Mouse (Mus musculus) lung, embryonic 14.5 days (tissue): ENCODE measurements around the gene Map1b. TPM values are rescaled to one million over a fixed set of nuclear protein-coding genes. Genes with fewer than 3 reads are reported as not detected.

Experiments
- ATAC-seq: fragments of 200-750 bp; cut with Nextera tagmentation; 2 replicates; pipeline ENCODE4 v1.8.0; 2017; ENCODE audit warnings: mild to moderate bottlenecking, moderate TSS enrichment, moderate library complexity; ENCODE audit not compliant: insufficient read depth
- DNase-seq: peaks from one replicate; pipeline ENCODE4 v3.0.0-alpha.2; 2015
- H3K27ac ChIP-seq: fragments of 300-500 bp; sonication (generic); 2 replicates; pipeline ENCODE4 v1.5.1; 2014; ENCODE audit warnings: low read depth, mild to moderate bottlenecking, moderate library complexity
- H3K27me3 ChIP-seq: fragments of 300-500 bp; sonication (generic); 2 replicates; pipeline ENCODE4 v1.6.1; 2014; ENCODE audit warnings: low read length, control low read depth; ENCODE audit not compliant: insufficient read depth
- H3K36me3 ChIP-seq: fragments of 300-500 bp; sonication (generic); 2 replicates; pipeline ENCODE4 v1.6.1; 2014; ENCODE audit warnings: control low read depth; ENCODE audit not compliant: insufficient read depth
- H3K4me1 ChIP-seq: fragments of 300-500 bp; sonication (generic); 2 replicates; pipeline ENCODE4 v1.6.1; 2014; ENCODE audit warnings: antibody characterized with exemption, control low read depth; ENCODE audit not compliant: insufficient read depth
- H3K4me2 ChIP-seq: fragments of 300-500 bp; sonication (generic); 2 replicates; pipeline ENCODE4 v1.6.1; 2014; ENCODE audit warnings: mild to moderate bottlenecking
- H3K4me3 ChIP-seq: fragments of 300-500 bp; sonication (generic); 2 replicates; pipeline ENCODE4 v1.5.1; 2014; ENCODE audit warnings: low read depth, low read length
- H3K9ac ChIP-seq: fragments of 300-500 bp; sonication (generic); 2 replicates; pipeline ENCODE4 v1.6.1; 2014
- H3K9me3 ChIP-seq: fragments of 300-500 bp; sonication (generic); 2 replicates; pipeline ENCODE4 v1.6.1; 2016; ENCODE audit warnings: low read depth, low read length, control low read depth
- CTCF ChIP-seq: IDR thresholded peaks from 2 replicates; pipeline ENCODE4 v1.5.1; 2016; ENCODE audit warnings: antibody characterized with exemption, low read depth
- WGBS: fragments of 180-500 bp; shearing (Covaris S2); extraction: QIAGEN DNeasy Blood & Tissue Kit; methylation state at CpG from one replicate; pipeline ENCODE4 v1.1.7; 2014; 5-methylcytosine and 5-hydroxymethylcytosine counted together
- polyA plus RNA-seq: library from polyadenylated mRNA; unstranded; fragments of >200 nt; fragmentation: Nextera tagmentation; extraction: Ambion mirVana; gene quantifications from 2 replicates; pipeline ENCODE4 v1.2.1, GENCODE M21; 2014

Map1b gene
- polyA plus RNA-seq, 1 experiment from 2014 or later = 73.3 TPM

DNA sequence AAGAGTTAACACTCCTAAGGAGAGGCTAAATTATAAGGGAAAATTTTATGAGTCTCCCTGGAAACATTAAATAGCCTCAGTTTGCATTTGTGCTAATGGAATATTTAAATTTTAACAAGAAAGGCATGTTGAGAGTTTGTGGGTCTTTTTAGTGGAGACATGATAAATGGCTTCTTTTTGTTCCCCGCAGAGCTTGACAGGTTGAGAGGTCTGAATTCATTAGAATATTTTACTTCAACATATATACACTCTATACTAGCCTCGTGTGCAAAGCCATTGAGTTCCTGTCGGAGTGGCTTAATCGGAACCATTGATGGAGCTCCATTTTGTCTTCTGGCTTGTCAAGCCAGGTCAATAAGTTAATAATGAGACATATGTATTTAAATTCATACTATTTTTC, 6.4 kb downstream of the Map1b start:
- H3K9ac ChIP-seq = no peak overlapping the region
- peaks cover 11% of the 10 kb centered on the region for H3K4me1 ChIP-seq
- DNase-seq (no peak), ATAC-seq (no peak)
- no peak overlapping the region for H3K4me2 ChIP-seq
- H3K27me3 ChIP-seq = no peaks in the 10 kb centered on the region
- no peak overlapping the region for H3K27ac ChIP-seq
- WGBS = 78% methylated on average over 4 of the region's 4 CpGs
- H3K4me3 ChIP-seq = no peak overlapping the region
- TF ChIP-seq CTCF = no peak
- no peaks in the 10 kb centered on the region for H3K36me3 ChIP-seq
- H3K9me3 ChIP-seq = no peaks in the 10 kb centered on the region

GRCm38 (mm10) chr13:99506580-99506962, 9.8 kb downstream of the Map1b start:
- ATAC-seq (peak; percentile 48), DNase-seq (peak; percentile 78)
- Histone ChIP-seq H3K27me3 (no peaks in the 10 kb centered on the region), H3K4me2 (no peak overlapping the region), H3K4me3 (no peak overlapping the region), H3K36me3 (no peaks in the 10 kb centered on the region), H3K9me3 (no peaks in the 10 kb centered on the region), H3K9ac (no peak overlapping the region), H3K27ac (no peak overlapping the region), H3K4me1 (peaks cover 11% of the 10 kb centered on the region; the same call in 1 of the 2 replicates)
- no peak for TF ChIP-seq CTCF
- WGBS = 16% methylated on average over 2 of the region's 2 CpGs

GRCm38 (mm10) chr13:99505826-99506579, 10.3 kb downstream of the Map1b start:
- peaks cover 11% of the 10 kb centered on the region; the same call in 1 of the 2 replicates for H3K4me1 ChIP-seq
- no peaks in the 10 kb centered on the region for H3K9me3 ChIP-seq
- H3K27ac ChIP-seq = peak overlapping the region; percentile 10; the same call in 1 of the 2 replicates
- H3K27me3 ChIP-seq = no peaks in the 10 kb centered on the region
- DNase-seq (peak; percentile 71), ATAC-seq (peak; percentile 69)
- H3K4me3 ChIP-seq = no peak overlapping the region
- no peak overlapping the region for H3K4me2 ChIP-seq
- TF ChIP-seq CTCF = no peak
- H3K36me3 ChIP-seq = no peaks in the 10 kb centered on the region
- 50% methylated on average over 11 of the region's 11 CpGs for WGBS
- H3K9ac ChIP-seq = no peak overlapping the region

GRCm38 (mm10) chr13:99503370-99503979, 12.9 kb downstream of the Map1b start:
- TF ChIP-seq CTCF = no peak

GRCm38 (mm10) chr13:99502911-99503310, 13.4 kb downstream of the Map1b start:
- Histone ChIP-seq H3K27me3 (no peaks in the 10 kb centered on the region), H3K36me3 (no peaks in the 10 kb centered on the region), H3K27ac (no peak overlapping the region), H3K9me3 (no peaks in the 10 kb centered on the region), H3K4me2 (no peak overlapping the region), H3K9ac (no peak overlapping the region), H3K4me1 (peaks cover 11% of the 10 kb centered on the region; the same call in 1 of the 2 replicates), H3K4me3 (no peak overlapping the region)
- ATAC-seq = no peak
- no peak for TF ChIP-seq CTCF
- no peak for DNase-seq
- WGBS = 71% methylated on average over 7 of the region's 7 CpGs

More at GRCm38 (mm10) chr13:99503370-99503979, 12.9 kb downstream of the Map1b start:
- 71% methylated on average over 14 of the region's 14 CpGs for WGBS
- no peaks in the 10 kb centered on the region for H3K9me3 ChIP-seq
- no peak overlapping the region for H3K4me2 ChIP-seq
- no peak overlapping the region for H3K9ac ChIP-seq
- no peak for ATAC-seq
- DNase-seq = peak; percentile 46
- H3K27me3 ChIP-seq = no peaks in the 10 kb centered on the region
- no peak overlapping the region for H3K27ac ChIP-seq
- H3K4me1 ChIP-seq = peaks cover 11% of the 10 kb centered on the region; the same call in 1 of the 2 replicates
- no peak overlapping the region for H3K4me3 ChIP-seq
- H3K36me3 ChIP-seq = no peaks in the 10 kb centered on the region

DNA sequence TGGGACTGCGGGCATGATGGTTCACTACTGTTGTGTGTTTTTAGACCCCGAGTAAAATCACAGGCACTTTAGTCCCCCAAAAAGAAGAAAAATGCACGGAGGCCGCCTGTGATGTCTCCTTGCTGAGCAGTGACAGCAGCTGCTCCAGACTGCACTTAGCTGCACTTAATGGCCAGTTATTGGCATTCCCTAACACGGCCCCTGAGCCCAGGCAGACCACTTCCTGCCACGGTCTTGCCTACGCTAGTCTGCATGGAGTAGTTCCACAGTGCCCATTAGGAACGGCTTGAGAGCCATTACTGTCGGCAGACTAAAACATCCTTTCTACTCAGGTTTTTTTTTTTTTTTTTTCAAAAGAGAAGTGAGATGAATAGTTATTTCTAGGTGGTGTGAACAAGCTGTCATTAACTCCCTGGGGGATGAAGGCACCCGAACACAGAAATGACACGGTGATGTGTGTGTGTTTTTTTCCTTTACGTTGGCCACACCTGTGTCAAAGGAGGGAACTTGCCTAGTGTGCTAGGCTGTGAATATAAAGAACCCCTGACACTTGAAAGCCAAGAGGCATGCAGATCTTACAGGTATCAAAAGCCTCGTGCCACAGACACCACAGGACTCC, 14.1 kb downstream of the Map1b start:
- TF ChIP-seq CTCF = no peak
- Histone ChIP-seq H3K4me3 (no peak overlapping the region), H3K4me2 (no peak overlapping the region), H3K27ac (no peak overlapping the region), H3K9ac (no peak overlapping the region), H3K36me3 (no peaks in the 10 kb centered on the region), H3K27me3 (no peaks in the 10 kb centered on the region), H3K9me3 (no peaks in the 10 kb centered on the region), H3K4me1 (peaks cover 11% of the 10 kb centered on the region; the same call in 1 of the 2 replicates)
- peak; percentile 64 for DNase-seq
- WGBS = 37% methylated on average over 13 of the region's 13 CpGs
- peak; percentile 25; the same call in 1 of the 2 replicates for ATAC-seq

DNA sequence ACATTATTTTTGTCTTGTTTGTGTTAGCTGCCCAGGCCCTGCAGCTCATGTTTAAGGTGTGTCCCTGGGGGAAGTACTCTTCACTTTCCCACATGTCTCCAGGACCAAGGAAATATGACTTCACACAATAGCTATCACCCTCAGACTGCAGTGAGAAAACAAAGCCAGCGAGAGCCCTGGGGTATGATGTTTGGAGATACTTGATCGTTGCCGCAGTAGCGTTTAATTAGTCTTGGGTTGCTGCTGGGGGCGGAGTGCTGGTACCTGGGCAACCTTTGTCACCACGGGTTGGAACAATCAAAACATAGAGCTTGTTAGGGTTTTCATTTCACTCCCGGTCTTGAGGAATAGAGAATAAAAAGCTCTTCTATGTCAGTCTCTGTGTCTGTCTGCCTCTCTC, 14.9 kb downstream of the Map1b start:
- no peaks in the 10 kb centered on the region for H3K9me3 ChIP-seq
- peaks cover 11% of the 10 kb centered on the region; the same call in 1 of the 2 replicates for H3K4me1 ChIP-seq
- 51% methylated on average over 7 of the region's 7 CpGs for WGBS
- no peaks in the 10 kb centered on the region for H3K27me3 ChIP-seq
- no peak for TF ChIP-seq CTCF
- H3K4me2 ChIP-seq = no peak overlapping the region
- H3K9ac ChIP-seq = no peak overlapping the region
- ATAC-seq (no peak), DNase-seq (no peak)
- H3K4me3 ChIP-seq = no peak overlapping the region
- H3K36me3 ChIP-seq = no peaks in the 10 kb centered on the region
- H3K27ac ChIP-seq = no peak overlapping the region
